Mouse (Mus musculus) kidney, postnatal 0 days (tissue): ENCODE data around the gene Fmn2. TPM values are rescaled to one million over a fixed set of nuclear protein-coding genes. Genes with fewer than 3 reads are reported as not detected.

Experiments used
- ATAC-seq: fragments of 200-750 bp; cut with Nextera tagmentation; replicated peaks from 2 replicates; pipeline ENCODE4 v1.8.0; 2017; ENCODE audit warnings: low read depth, moderate number of reproducible peaks, moderate TSS enrichment, moderate library complexity; ENCODE audit not compliant: low FRiP score
- DNase-seq: peaks from one replicate; pipeline ENCODE4 v3.0.0-alpha.2; 2016; ENCODE audit warnings: low spot score
- H3K27ac ChIP-seq: fragments of 300-500 bp; sonication (generic); 2 replicates; pipeline ENCODE4 v1.5.1; 2014; ENCODE audit warnings: mild to moderate bottlenecking
- H3K27me3 ChIP-seq: fragments of 300-500 bp; sonication (generic); 2 replicates; pipeline ENCODE4 v1.6.1; 2014; ENCODE audit warnings: low read length, mixed read lengths; ENCODE audit not compliant: insufficient read depth
- H3K36me3 ChIP-seq: fragments of 300-500 bp; sonication (generic); 2 replicates; pipeline ENCODE4 v1.6.1; 2014; ENCODE audit warnings: low read length, mixed read lengths; ENCODE audit not compliant: insufficient read depth
- H3K4me1 ChIP-seq: fragments of 300-500 bp; sonication (generic); replicated peaks from 2 replicates; pipeline ENCODE4 v1.6.1; 2014; ENCODE audit warnings: antibody characterized with exemption, low read length, mixed read lengths; ENCODE audit not compliant: insufficient read depth
- H3K4me2 ChIP-seq: fragments of 300-500 bp; sonication (generic); 2 replicates; pipeline ENCODE4 v1.6.1; 2014; ENCODE audit warnings: mild to moderate bottlenecking, low read length, moderate library complexity, mixed read lengths
- H3K4me3 ChIP-seq: fragments of 300-500 bp; sonication (generic); replicated peaks from 2 replicates; pipeline ENCODE4 v1.5.1; 2014; ENCODE audit warnings: low read depth, low read length
- H3K9ac ChIP-seq: fragments of 300-500 bp; sonication (generic); 2 replicates; pipeline ENCODE4 v1.6.1; 2014; ENCODE audit warnings: low read depth, low read length
- H3K9me3 ChIP-seq: fragments of 300-500 bp; sonication (generic); replicated peaks from 2 replicates; pipeline ENCODE4 v1.6.1; 2016; ENCODE audit warnings: low read length, inconsistent platforms, mixed read lengths
- CTCF ChIP-seq: IDR thresholded peaks from 2 replicates; pipeline ENCODE4 v1.5.1; 2016; ENCODE audit warnings: antibody characterized with exemption, low read depth, mild to moderate bottlenecking, moderate library complexity
- WGBS: fragments of 180-500 bp; shearing (Covaris S2); extraction: QIAGEN DNeasy Blood & Tissue Kit; methylation state at CpG from one replicate; pipeline ENCODE4 v1.1.7; 2014; 5-methylcytosine and 5-hydroxymethylcytosine counted together
- polyA plus RNA-seq: library from polyadenylated mRNA; unstranded; fragments of >200 nt; fragmentation: Nextera tagmentation; extraction: Ambion mirVana; gene quantifications from 2 replicates; pipeline ENCODE4 v1.2.1, GENCODE M21; 2015

Gene Fmn2
- polyA plus RNA-seq, 1 experiment from 2014 or later = 0.14 TPM

DNA sequence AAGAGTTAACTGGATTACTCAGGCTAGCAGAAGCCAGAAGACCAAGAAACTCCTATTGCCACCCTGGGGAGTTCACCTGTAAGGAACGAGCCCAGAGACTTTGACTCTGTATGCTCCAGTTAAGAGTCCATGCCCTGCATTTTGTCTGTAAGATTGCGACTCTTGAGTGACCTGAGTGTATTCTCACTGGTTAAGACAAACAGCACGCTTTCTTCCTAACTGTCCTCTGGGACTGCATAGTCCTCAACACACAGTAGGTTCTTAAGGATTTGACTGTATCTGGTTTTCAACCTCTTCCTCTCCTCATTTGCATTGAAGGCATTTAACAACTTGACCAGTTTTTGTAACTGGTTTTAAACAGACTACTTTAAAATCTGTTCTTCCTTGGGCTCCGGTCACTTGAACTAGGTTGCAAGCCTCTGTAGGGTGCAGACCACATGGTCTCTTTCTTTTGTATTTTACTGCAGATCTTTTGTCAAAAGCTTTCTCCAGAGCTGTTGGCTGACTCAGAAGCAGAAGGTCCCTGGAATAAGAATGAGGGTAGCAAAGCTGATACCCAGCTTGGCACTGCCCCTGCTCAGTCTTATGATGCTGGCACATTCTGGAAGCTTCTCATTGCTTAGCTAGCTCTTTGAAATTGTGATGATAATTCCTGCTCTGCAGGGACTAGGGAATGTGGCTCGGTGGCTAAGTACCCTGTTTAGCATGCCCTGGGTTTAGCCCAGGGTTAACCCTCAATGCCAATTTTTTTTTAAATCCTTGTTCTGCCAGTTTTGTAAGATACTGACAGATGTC, 20.5 kb downstream of the Fmn2 start:
- no peaks in the 10 kb centered on the region for H3K27me3 ChIP-seq
- DNase-seq = no peak
- no peak overlapping the region for H3K4me3 ChIP-seq
- no peaks in the 10 kb centered on the region for H3K9me3 ChIP-seq
- H3K27ac ChIP-seq = no peak overlapping the region
- H3K36me3 ChIP-seq = no peaks in the 10 kb centered on the region
- no peak overlapping the region for H3K4me2 ChIP-seq
- H3K4me1 ChIP-seq = no peaks in the 10 kb centered on the region
- 88% methylated on average over 5 of the region's 5 CpGs for WGBS
- no peak for TF ChIP-seq CTCF
- H3K9ac ChIP-seq = no peak overlapping the region
- no peak for ATAC-seq

DNA sequence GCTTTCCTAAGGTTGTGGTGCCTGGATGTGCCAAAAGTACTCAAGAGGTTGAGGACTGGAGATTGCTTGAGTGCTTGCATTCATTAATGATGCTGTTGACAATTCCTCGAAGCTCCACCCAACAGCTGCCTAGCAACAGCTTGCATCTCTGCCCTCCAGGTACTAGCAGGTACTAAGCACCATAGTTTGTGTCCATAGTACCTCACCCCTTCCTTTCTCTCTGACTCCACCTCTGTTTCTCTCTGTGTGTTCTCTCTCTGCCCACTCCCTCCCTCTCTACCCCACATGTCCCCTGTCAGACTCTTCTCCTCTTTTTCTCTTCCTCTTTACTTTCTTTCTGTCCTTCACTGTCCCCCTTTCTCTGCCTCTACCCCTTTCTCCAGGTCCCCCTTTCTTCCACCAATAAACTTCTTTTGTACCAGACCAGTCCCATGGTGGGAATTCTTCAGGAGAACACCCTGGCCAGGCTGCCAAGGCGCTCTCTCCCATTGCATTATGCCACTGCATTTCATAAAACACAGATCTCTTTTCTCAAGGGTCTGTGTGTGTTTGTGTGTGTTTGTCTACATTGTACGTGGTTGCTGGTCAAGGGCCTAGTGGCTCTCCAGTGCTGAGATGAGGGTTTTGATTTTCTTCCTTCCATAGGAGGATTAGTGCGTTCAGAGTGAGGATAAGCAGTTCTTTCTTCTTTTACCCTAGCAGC, 21.3 kb downstream of the Fmn2 start:
- Histone ChIP-seq H3K4me3 (no peak overlapping the region), H3K36me3 (no peaks in the 10 kb centered on the region), H3K27me3 (no peaks in the 10 kb centered on the region), H3K9ac (no peak overlapping the region), H3K4me2 (no peak overlapping the region), H3K9me3 (no peaks in the 10 kb centered on the region), H3K4me1 (no peaks in the 10 kb centered on the region), H3K27ac (no peak overlapping the region)
- 78% methylated on average over 4 of the region's 4 CpGs for WGBS
- no peak for TF ChIP-seq CTCF
- no peak for ATAC-seq
- DNase-seq = no peak

DNA sequence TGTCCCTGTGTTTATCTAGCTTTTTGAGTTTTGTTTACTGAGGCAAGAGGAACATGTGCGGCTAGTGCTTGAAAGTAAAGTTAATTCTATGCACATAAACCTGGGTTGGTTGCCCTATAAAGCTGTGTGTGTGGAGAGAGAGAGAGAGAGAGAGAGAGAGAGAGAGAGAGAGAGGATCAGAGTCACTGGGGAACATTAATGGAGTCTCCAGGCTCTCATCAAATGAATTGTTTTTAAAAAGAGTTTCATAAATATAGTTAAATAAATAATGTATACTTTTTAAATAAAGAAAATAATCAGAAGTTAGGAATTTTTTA, 21.8 kb downstream of the Fmn2 start:
- Histone ChIP-seq H3K27me3 (no peaks in the 10 kb centered on the region), H3K4me1 (no peaks in the 10 kb centered on the region), H3K9me3 (no peaks in the 10 kb centered on the region), H3K4me3 (no peak overlapping the region), H3K4me2 (no peak overlapping the region), H3K27ac (no peak overlapping the region), H3K36me3 (no peaks in the 10 kb centered on the region), H3K9ac (no peak overlapping the region)
- DNase-seq = no peak
- TF ChIP-seq CTCF = no peak
- ATAC-seq = no peak
- WGBS = 72% methylated on average over 1 of the region's 1 CpGs

DNA sequence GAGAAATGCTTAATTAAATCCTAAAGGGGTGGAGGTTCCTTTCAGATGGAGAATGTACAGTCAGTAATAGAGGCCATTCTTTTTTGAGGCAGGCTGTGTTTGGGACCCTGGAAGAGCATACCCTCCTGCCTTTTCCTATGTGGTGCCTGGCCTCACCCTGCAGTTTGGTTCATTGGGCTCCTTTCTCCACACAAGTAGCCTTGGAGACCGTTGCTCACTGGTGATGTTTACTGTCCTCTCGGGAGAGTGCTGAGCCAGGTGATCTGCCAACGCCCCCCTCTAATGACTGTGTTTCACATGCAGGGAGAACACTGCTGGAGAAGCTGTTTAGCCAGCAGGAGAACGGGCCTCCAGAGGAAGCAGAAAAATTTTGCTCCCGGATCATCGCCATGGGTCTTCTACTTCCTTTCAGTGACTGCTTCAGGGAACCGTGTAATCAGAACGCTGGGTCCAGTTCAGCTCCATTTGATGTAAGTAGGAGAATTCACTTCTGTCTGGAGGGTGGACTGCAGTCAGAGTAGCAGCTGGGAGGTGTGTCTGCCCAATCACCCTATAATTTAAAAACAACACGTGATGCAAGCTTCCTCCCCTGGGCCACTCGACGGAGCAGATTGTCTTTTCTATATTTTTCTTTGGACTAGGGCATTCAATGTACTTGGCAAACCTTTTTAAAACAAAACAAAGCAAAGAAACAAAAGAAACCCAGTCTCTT, 35.3 kb downstream of the Fmn2 start:
- Histone ChIP-seq H3K4me1 (no peaks in the 10 kb centered on the region), H3K27ac (no peak overlapping the region), H3K27me3 (no peaks in the 10 kb centered on the region), H3K4me3 (no peak overlapping the region), H3K9me3 (no peaks in the 10 kb centered on the region), H3K4me2 (no peak overlapping the region), H3K9ac (no peak overlapping the region), H3K36me3 (no peaks in the 10 kb centered on the region)
- DNase-seq (no peak), ATAC-seq (no peak)
- no peak for TF ChIP-seq CTCF
- 22% methylated on average over 11 of the region's 11 CpGs for WGBS

DNA sequence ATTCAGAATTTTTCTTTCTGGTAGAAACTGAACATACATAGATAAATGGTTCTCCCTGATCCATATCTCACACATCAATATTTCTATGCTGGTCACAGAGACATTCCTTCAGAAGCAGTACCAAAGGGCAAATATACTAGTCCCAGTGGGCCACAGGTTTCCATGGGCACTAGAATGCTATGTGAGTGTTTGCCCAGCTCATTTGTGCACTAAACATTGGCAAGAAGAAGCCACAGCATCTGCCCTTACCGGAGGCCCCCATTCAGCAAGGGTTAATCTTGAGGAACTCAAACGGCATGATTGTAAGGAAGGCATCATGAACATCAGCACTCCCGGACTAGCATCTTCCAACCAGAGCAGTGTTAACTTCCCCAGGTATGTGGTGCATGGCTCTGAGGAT, 35.9 kb downstream of the Fmn2 start:
- no peaks in the 10 kb centered on the region for H3K9me3 ChIP-seq
- H3K27me3 ChIP-seq = no peaks in the 10 kb centered on the region
- DNase-seq (no peak), ATAC-seq (no peak)
- no peak for TF ChIP-seq CTCF
- no peak overlapping the region for H3K4me3 ChIP-seq
- no peak overlapping the region for H3K9ac ChIP-seq
- 85% methylated on average over 3 of the region's 3 CpGs for WGBS
- no peaks in the 10 kb centered on the region for H3K4me1 ChIP-seq
- H3K27ac ChIP-seq = no peak overlapping the region
- H3K36me3 ChIP-seq = no peaks in the 10 kb centered on the region
- no peak overlapping the region for H3K4me2 ChIP-seq

DNA sequence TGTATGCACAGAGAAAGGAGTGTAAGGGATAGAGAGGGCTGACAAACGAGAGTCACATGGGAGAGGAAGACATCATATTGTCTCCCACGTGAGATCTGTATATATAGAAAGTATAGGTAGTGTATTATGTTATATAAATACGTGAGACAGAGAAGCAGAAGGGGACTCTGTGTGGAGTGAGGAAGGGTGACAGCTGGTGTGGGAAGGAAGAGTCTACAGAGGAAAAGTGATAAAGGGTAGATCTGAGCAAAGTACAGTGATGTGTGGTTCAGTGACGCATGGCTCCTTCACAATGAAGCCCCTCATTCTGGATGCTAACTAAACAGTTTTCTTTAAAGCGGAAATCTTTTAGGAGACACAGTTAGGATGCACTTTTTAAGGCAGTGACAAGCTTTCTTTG, 46.7 kb downstream of the Fmn2 start:
- ATAC-seq (no peak), DNase-seq (no peak)
- H3K27me3 ChIP-seq = no peaks in the 10 kb centered on the region
- no peaks in the 10 kb centered on the region for H3K4me1 ChIP-seq
- no peak overlapping the region for H3K4me2 ChIP-seq
- TF ChIP-seq CTCF = no peak
- 84% methylated on average over 5 of the region's 5 CpGs for WGBS
- H3K9me3 ChIP-seq = no peaks in the 10 kb centered on the region
- no peak overlapping the region for H3K9ac ChIP-seq
- H3K27ac ChIP-seq = no peak overlapping the region
- H3K36me3 ChIP-seq = no peaks in the 10 kb centered on the region
- no peak overlapping the region for H3K4me3 ChIP-seq
